Mouse (Mus musculus) retina, postnatal 1 day (tissue): Measurements from ENCODE around the gene Neb.
"Not testable (repeated sequence)": the region's sequence is repeated elsewhere in the genome, so short reads cannot be mapped to it uniquely, and the experiment has no call there.

Experiments
- DNase-seq: peaks from one replicate; pipeline ENCODE4 v3.0.0-alpha.2; 2012

Neb gene

GRCm38 (mm10) chr2:52176537-52176936 lies 201.7 kb downstream of the Neb start:
- DNase-seq: no peak

- no peak for DNase-seq
These were observed 203.3 kb downstream of the Neb start for GRCm38 (mm10) chr2:52174951-52175350.

GRCm38 (mm10) chr2:52169243-52170005 lies 208.8 kb downstream of the Neb start:
- no peak for DNase-seq

- no peak for DNase-seq
These were observed 225.2 kb downstream of the Neb start for GRCm38 (mm10) chr2:52153064-52153463.

GRCm38 (mm10) chr2:52133351-52133750 lies 244.9 kb downstream of the Neb start:
- no peak for DNase-seq

- not testable (repeated sequence) for DNase-seq
These were observed 246.9 kb downstream of the Neb start for GRCm38 (mm10) chr2:52131370-52131769.

- DNase-seq: no peak
These were observed 264.2 kb downstream of the Neb start for GRCm38 (mm10) chr2:52114086-52114485.
